Mouse (Mus musculus) testis, postnatal 14 days (tissue): ENCODE results near the gene Cemip.
"Not testable (repeated sequence)": the region's sequence is repeated elsewhere in the genome, so short reads cannot be mapped to it uniquely, and the experiment has no call there.

Experiments used
- DNase-seq: peaks from one replicate; pipeline ENCODE4 v3.0.0; 2021; ENCODE audit warnings: low spot score

The Cemip gene

GRCm38 (mm10) chr7:83892333-83892669, 194.0 kb downstream of the Cemip start:
- DNase-seq, result no peak

GRCm38 (mm10) chr7:83891433-83892332, 194.6 kb downstream of the Cemip start:
- DNase-seq, result peak; percentile 100

- DNase-seq, result not testable (repeated sequence)
These were observed 196.4 kb downstream of the Cemip start for GRCm38 (mm10) chr7:83889946-83890345.

DNA sequence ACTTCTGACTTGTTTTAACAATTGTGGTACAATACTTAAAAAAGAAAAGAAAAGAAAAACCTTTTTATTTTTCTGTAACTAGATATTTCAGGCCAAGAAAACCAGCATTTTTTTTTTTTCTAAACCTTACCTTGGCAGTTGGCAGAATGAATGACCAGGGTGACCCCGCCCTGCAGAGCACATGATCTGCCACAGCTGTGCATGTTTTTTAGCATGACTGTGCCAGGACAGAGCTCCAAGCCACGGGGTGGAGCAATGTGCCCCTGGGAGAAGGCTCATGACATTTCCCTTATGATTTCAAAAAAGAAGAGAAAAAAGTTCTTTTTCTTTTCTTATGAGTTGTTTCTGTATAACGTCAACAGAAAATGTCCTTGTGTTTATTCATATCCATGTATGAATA, 196.9 kb downstream of the Cemip start:
- no peak for DNase-seq

GRCm38 (mm10) chr7:83886366-83887129, 199.8 kb downstream of the Cemip start:
- no peak for DNase-seq

DNA sequence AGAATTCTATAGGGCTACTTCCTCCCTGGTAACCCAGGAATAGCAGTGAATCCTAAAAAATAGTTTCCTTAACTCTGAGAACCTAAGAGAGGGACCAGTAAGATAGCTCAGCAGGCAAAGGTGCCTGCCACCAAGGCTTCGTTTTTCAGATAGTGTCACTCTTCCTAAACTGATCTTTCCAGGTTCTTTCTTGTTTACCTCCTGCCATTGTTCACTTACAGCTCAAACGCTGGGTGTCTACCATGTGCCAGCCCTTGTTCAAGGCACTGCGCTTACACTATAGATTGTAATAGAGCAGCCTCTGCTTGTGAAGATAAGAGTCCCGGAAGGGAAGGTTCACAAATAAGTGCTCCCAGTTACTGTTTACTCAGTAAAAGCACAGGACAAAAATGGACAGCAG, 200.5 kb downstream of the Cemip start:
- no peak for DNase-seq

DNA sequence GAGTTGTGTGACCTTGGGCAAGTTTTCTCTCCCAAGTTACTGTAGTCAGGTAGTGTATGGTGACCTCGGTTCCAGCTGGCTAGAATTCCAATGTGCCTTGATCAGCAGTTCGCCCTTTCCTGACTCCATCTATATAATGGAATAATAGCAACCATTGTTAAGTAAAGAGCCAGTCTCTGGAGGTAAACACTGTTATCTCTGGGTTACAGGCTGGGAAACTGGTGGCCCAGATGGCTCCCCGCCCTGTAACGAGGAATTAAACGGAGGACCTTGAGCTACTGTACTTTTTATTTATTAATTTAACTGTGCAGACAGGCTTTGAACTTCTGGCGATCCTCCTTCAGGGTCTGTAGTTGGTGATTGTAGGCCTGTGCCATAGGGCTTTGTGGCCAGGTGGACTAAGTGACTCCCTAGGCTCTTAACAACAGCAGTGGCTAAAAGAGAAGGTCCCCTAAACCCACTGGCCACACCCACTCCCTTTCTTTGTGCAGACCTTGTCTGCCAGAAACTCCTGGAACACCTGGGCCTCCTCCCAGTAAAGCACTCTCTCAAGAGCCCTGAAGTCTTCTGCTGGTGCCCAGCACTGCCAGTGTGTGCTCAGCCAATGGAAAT, 201.3 kb downstream of the Cemip start:
- DNase-seq, result peak; percentile 15

- DNase-seq, result peak; percentile 87
These were observed 202.2 kb downstream of the Cemip start, which contains the start of the genes Tlnrd1 and Mesd for GRCm38 (mm10) chr7:83884021-83884658. Gene Tlnrd1 (minus strand): TSS chr7:83884305. Gene Mesd (plus strand): TSS chr7:83884466.

DNA sequence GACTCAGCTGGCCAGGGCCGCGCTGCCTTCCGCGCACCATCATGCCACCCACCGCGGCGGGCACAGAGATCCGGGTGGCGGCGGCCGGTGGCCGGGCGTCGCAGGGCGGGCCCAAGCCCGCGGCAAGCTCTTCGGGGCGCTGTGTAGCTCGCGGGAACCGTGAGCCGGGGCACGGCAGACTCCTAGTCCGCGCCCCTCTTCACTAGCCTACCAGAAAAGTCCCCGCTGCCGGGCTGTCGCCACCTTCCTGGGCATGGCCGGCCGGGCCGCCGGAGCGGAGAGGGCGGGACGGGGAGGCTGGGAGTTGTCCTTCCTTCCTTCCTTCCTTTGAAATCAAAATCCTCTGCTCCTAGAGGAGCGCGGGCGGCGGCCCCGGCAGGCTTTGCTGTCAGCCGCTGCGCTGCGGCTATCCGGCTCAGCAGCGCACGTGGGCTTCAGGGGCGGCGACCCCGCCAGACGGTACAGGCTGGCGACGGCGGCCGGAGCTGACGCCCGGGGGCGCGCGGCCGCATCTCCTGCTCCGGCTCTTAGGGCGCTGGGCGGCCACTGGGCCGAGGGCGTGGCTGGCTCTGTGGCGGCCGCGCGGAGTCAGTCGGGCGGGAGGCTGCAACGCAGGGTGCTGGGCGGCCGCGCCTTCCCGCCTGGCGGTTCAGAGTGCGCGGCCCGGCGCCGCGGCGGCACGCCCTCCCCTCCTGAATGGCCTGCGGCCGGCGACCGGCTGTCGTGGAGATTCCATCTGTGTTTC, 202.9 kb downstream of the Cemip start:
- DNase-seq, result peak; percentile 77
